Mouse (Mus musculus): Measurements from ENCODE around the gene Ppm1b. TPM values are rescaled to one million over a fixed set of nuclear protein-coding genes. Genes with fewer than 3 reads are reported as not detected.
"Not testable (repeated sequence)": the region's sequence is repeated elsewhere in the genome, so short reads cannot be mapped to it uniquely, and the experiment has no call there.

The Ppm1b gene
- total RNA-seq (2021) = 10 to 100 TPM; 84.4 to 86.4 TPM

- DNase-seq = no peak
- intact Hi-C loops (cut with DNase I) = no loop called here
Observed at GRCm38 (mm10) chr17:84956441-84956840, at the start of gene Ppm1b. Ppm1b (plus strand) TSS chr17:84956741.

GRCm38 (mm10) chr17:84921666-84922376, 34.7 kb upstream of the Ppm1b start:
- intact Hi-C loops (cut with DNase I) = no loop called here
- DNase-seq = no peak

GRCm38 (mm10) chr17:84924779-84925178, 31.8 kb upstream of the Ppm1b start:
- no peak for DNase-seq
- intact Hi-C loops (cut with DNase I) = no loop called here

- no peak for DNase-seq
- intact Hi-C loops (cut with DNase I) = no loop called here
Observed at GRCm38 (mm10) chr17:84926233-84926632, 30.3 kb upstream of the Ppm1b start.

GRCm38 (mm10) chr17:84927580-84927979, 29.0 kb upstream of the Ppm1b start:
- intact Hi-C loops (cut with DNase I) = no loop called here
- no peak for DNase-seq

GRCm38 (mm10) chr17:84932943-84933342, 23.6 kb upstream of the Ppm1b start:
- no peak for DNase-seq
- intact Hi-C loops (cut with DNase I) = no loop called here

GRCm38 (mm10) chr17:84933968-84934367, 22.6 kb upstream of the Ppm1b start:
- intact Hi-C loops (cut with DNase I) = no loop called here
- no peak for DNase-seq

- intact Hi-C loops (cut with DNase I); DNase-seq: not testable (repeated sequence)
Observed at GRCm38 (mm10) chr17:84935620-84936019, 20.9 kb upstream of the Ppm1b start.

GRCm38 (mm10) chr17:84936301-84936700, 20.2 kb upstream of the Ppm1b start:
- DNase-seq = no peak
- intact Hi-C loops (cut with DNase I) = no loop called here

- DNase-seq = no peak
- intact Hi-C loops (cut with DNase I) = no loop called here
Observed at GRCm38 (mm10) chr17:84936809-84937208, 19.7 kb upstream of the Ppm1b start.

- intact Hi-C loops (cut with DNase I) = no loop called here
Observed at GRCm38 (mm10) chr17:84937220-84937619, 19.3 kb upstream of the Ppm1b start.

GRCm38 (mm10) chr17:84938215-84938614, 18.3 kb upstream of the Ppm1b start:
- no peak for DNase-seq
- intact Hi-C loops (cut with DNase I) = no loop called here

More at GRCm38 (mm10) chr17:84937220-84937619, 19.3 kb upstream of the Ppm1b start:
- no peak for DNase-seq

- no peak for DNase-seq
Observed at GRCm38 (mm10) chr17:84940017-84940731, 16.4 kb upstream of the Ppm1b start.

GRCm38 (mm10) chr17:84941291-84941868, 15.2 kb upstream of the Ppm1b start:
- no peak for DNase-seq
- intact Hi-C loops (cut with DNase I) = no loop called here

More at GRCm38 (mm10) chr17:84940017-84940731, 16.4 kb upstream of the Ppm1b start:
- intact Hi-C loops (cut with DNase I) = no loop called here

- intact Hi-C loops (cut with DNase I) = no loop called here
- no peak for DNase-seq
Observed at GRCm38 (mm10) chr17:84942358-84943032, 14.0 kb upstream of the Ppm1b start.

GRCm38 (mm10) chr17:84943033-84943393, 13.5 kb upstream of the Ppm1b start:
- intact Hi-C loops (cut with DNase I) = no loop called here
- DNase-seq = no peak

GRCm38 (mm10) chr17:84944348-84944747, 12.2 kb upstream of the Ppm1b start:
- DNase-seq = no peak
- intact Hi-C loops (cut with DNase I) = no loop called here

GRCm38 (mm10) chr17:84952521-84952920, 4.0 kb upstream of the Ppm1b start:
- intact Hi-C loops (cut with DNase I) = no loop called here
- DNase-seq = no peak

- intact Hi-C loops (cut with DNase I) = no loop called here
- DNase-seq = no peak
Observed at GRCm38 (mm10) chr17:84953776-84954175, 2.8 kb upstream of the Ppm1b start.

GRCm38 (mm10) chr17:84954881-84955280, 1.7 kb upstream of the Ppm1b start:
- intact Hi-C loops (cut with DNase I) = no loop called here
- no peak for DNase-seq

GRCm38 (mm10) chr17:84956931-84957486, 468 bp downstream of the Ppm1b start:
- intact Hi-C loops (cut with DNase I) = no loop called here
- DNase-seq = peak; percentile 88
